Mouse (Mus musculus): ENCODE data around the gene Gm17606.

Gene Gm17606

GRCm38 (mm10) chr14:54624976-54625375 lies 15.8 kb upstream of the Gm17606 start:
- DNase-seq (ENCODE audit: low spot score) = no peak

DNA sequence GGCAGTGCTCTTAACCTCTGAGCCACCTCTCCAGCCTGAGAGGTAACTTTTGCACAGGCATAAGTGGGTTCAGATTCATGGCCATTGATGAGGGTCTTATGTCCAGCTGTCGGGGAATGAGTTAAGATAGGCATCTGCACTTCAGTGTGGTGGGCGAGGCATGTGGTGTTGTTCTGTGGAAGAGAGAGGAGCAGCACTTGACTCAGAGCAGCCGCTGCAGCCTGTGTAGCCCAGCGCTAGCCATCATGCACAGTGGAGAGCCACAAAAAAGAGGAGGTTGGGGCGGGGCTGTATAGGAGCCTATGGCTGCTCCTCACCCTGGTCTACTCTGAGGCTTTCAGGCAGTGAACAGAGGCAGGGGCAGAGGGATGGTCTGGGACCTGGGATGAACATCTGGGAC lies 12.6 kb upstream of the Gm17606 start:
- no peak for DNase-seq (ENCODE audit: low spot score)

DNA sequence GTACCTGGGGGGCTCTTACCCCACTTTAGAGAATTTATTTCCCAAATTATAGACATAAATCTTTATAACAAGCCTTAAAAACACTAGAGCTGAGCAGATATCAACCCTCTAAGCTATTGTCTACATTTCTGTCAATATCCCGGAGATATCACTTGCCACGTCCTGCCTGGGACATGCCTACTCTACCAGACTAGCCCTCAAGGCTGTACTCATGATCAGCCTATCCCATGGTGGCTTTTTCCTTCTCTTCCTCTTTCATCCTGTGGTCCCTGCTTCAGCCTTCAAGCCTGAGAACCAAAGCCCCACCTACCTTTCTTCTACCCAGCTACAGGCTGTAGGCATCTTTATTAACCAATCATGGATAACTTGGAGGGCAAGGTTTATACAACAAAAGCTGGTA lies 11.0 kb upstream of the Gm17606 start:
- DNase-seq (ENCODE audit: low spot score) = no peak

DNA sequence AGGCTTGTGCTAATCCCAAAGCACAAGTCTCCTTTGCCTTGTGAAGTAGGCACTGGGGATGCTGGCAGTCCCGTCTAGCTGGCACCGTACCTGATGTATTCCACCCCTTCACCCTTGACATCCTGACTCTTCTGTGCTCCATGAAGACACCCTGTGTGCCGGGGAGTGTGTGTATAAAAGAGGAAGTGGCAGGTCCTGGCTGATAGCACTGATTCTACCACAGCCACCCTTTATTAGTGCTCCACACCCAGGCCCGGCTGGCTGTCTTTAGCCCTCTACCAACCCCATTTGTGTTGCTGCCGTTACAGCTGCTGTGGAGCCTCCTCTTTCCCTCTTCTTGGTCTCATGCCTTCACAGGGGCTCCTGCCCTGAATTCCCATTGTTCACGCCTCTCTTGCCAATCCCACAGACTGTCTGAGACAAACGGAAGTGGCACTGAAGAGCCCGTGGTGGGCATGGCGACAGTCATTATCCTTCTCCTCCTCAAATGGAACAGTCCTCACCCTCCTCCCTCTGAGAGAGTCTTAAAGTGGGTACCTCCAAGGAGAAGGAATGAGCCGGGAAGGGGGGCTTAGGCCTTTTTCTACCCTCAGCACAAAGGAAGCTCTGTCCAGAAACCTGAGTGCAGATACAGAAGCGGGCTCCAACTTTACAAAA lies 10.0 kb upstream of the Gm17606 start:
- no peak for DNase-seq (ENCODE audit: low spot score)

DNA sequence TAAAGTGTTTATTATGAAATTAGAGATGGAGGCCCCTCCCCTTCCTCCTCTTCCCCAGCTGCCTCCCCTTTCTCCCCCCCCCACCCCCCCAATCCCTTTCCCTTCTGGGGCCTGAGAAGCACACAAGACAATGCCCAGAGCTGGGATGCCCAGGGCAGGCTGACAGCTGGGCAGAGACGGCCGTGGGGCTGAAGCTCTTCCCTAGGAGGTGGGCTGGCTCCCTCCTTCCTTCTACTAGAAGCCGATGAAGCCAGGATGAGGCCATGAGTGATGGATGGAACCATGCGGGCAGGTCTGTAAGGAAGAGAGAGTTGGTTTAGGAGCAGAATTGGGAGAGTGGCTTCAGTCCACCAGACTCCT lies 9.5 kb upstream of the Gm17606 start:
- DNase-seq (ENCODE audit: low spot score) = no peak

- DNase-seq (ENCODE audit: low spot score) = no peak
Measured at GRCm38 (mm10) chr14:54632252-54632651, 8.5 kb upstream of the Gm17606 start.

- peak; percentile 29 for DNase-seq (ENCODE audit: low spot score)
Measured at GRCm38 (mm10) chr14:54634182-54634581, 6.6 kb upstream of the Gm17606 start.

GRCm38 (mm10) chr14:54636954-54637353 lies 3.8 kb upstream of the Gm17606 start:
- no peak for DNase-seq (ENCODE audit: low spot score)

GRCm38 (mm10) chr14:54638210-54638609 lies 2.5 kb upstream of the Gm17606 start:
- no peak for DNase-seq (ENCODE audit: low spot score)

- DNase-seq (ENCODE audit: low spot score) = no peak
Measured at GRCm38 (mm10) chr14:54640121-54640520, 631 bp upstream of the Gm17606 start.

- DNase-seq (ENCODE audit: low spot score) = peak; percentile 71
Measured at GRCm38 (mm10) chr14:54641305-54641969, 685 bp downstream of the Gm17606 start, which contains the start of gene Cdh24. TSS of gene Cdh24 (minus strand) at chr14:54641364.

DNA sequence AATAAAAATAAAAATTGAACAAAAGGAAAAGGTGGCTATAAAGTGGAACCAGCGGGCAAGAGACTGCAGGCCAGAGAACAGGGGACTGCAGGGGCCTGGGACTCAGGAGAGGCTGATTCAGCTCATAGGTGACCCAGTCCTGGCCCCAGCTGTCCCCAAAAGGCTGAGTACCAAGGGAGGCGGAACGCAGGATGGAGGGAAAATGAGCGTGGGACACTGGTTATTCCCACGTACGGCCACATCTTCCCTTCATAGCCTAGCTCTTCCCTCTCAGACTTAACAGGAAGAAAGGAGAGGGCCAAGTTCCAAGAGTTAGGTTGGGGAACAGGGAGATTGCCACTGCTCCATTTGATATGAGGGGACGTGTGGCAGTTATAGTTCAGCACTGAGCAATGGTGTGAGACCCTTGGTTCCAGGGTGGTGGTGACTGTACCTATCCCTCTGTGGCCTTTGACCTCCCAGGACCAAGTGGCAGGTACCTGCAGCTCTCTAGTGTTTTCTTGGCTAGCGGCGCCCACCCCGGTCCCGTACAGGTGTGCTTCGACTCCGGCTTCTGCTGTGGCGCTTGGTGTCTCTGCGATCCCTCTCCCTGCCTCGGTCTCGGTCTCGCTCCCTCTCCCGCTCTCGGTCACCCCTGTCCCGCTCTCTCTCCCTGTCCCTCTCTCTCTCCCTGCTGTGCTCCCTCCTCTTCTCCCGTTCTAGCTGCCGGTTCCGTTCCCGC lies 1.6 kb downstream of the Gm17606 start:
- DNase-seq (ENCODE audit: low spot score) = no peak

DNA sequence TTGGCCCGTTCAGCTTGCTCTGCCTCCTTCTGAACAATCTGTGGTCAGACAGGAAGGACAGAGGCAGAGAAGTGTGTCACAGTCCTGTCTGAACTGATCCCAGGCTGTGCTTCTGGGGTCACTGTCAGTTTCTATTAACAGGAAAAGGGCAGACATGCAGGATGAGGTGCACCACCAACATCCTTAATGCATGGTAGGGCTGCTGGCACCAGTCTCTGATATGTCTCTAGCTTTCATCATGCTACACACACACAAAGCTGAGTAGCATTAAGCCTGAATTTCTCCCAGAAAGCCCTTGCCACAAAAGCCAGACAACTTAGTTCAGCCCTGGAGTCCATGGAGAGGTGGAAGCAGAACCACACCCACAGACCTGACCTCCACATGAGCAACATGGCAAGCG lies 2.3 kb downstream of the Gm17606 start:
- no peak for DNase-seq (ENCODE audit: low spot score)

DNA sequence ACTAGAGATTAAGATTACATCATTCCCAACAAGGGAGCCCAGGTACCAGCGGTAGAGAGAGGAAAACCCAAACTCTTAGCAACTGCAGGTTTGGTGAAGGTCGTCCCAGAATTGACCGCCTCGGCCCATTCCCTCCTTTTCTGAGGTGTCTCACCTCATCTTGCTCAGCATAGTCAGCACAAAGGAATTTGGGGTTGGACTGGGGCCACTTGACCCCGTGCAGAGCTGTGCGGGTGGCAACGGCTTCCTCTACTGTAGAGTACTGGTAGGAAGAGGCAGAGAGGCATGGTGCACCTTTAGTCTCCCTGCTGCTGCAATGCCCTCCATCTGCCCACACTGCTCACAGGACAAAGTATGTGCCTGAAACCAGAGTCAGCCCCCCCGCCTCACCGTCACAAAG lies 3.5 kb downstream of the Gm17606 start:
- no peak for DNase-seq (ENCODE audit: low spot score)

DNA sequence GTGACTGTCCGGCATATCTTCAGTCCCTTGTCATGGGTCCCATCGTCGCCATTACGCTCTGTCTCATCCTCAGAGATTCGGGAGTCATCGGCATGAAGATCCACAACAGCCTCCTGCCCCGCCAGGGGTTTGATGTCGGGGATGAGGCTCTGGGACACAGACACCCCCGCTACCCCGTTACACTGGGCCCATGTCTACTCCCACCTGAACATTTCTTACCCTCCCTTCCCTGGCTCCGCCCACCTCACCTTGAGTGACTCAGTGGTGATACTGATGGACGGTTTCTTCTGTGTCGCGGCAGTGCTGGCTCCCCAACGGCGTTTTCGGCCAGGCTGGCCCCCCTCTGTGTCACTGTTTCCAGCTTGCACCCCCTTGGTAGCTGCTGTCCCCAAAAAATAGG lies 5.7 kb downstream of the Gm17606 start:
- no peak for DNase-seq (ENCODE audit: low spot score)

- DNase-seq (ENCODE audit: low spot score) = no peak
Measured at GRCm38 (mm10) chr14:54646898-54647636, 6.3 kb downstream of the Gm17606 start.

- no peak for DNase-seq (ENCODE audit: low spot score)
Measured at GRCm38 (mm10) chr14:54647900-54648299, 7.1 kb downstream of the Gm17606 start.

DNA sequence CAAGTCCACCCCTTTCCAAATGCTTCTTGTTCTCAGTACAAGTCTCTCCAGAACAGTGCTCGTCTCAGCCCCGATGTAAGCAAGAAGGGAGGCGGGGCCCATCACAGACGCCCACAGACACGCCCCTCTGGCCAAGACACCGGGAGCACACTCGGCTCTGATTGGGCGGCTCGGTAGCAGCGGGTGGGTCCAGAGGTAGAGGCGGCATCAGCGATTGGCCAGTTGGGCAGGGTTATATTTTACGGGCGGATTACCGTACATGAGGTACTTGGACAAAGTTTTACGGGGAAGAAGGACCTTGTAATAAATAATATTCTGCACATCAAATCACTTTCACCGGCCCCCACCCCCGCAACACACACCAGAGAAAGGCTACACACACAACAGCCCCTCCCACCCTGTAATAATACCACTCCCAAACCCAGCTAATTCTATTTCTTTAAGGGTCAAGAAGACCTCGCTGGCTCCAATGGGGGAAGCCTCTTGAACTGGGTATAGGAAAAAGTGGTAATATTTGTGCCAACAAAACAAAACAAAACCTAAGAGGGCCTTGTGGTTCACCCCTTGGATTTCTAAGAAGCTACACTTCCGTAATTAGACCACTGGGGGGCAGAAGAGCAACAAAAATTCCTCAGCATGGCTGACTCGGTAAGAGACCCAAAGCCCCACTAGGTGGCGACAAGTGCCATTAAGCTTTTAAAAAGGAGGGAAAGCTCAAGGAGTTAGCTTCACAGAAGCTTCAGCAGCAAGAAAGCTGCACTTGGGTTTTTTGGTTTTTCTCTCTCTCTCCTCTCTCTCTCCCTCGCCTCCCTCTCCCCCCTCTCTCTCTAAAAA lies 10.1 kb downstream of the Gm17606 start:
- peak; percentile 89 for DNase-seq (ENCODE audit: low spot score)

DNA sequence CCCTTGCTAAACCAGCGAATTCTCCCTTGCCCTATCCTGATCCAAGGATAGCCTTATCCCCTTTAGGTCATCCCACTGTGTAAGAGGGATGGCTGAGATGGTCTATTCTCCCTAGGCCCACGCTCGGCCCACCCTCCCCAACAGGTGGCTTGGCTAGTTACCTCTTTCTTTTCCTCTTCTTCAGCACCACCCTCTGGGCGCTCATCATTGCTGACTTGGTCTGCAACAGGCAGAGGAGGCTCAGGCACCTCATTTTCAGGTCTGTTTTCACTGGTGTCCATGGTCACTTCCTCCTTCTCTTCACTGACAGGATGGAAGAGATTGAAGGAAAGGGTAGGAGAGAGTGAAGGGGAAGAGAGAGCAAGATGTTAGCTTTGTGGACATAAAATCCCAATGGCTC lies 10.8 kb downstream of the Gm17606 start:
- DNase-seq (ENCODE audit: low spot score) = no peak

DNA sequence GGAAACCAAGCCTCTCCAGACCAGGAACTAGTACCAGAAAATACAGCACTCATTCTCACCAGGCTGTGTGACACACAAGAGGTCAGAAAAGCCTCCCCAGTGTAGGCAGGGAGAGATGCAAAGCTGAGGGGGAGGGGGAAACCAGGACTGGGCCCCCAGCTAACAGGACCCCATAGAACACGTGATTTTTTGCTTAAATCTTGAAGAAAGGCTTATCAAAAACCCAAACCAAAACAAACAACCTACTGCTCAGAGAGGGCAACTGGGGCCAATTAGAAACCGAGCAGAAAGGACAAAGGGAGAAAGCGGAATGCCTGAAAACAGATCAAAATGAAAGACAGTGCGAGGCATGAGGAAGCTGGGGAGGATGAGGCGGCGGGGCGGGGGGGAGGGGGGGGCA lies 12.0 kb downstream of the Gm17606 start:
- no peak for DNase-seq (ENCODE audit: low spot score)

- DNase-seq (ENCODE audit: low spot score) = peak; percentile 80
Measured at GRCm38 (mm10) chr14:54653496-54653895, 12.7 kb downstream of the Gm17606 start.

DNA sequence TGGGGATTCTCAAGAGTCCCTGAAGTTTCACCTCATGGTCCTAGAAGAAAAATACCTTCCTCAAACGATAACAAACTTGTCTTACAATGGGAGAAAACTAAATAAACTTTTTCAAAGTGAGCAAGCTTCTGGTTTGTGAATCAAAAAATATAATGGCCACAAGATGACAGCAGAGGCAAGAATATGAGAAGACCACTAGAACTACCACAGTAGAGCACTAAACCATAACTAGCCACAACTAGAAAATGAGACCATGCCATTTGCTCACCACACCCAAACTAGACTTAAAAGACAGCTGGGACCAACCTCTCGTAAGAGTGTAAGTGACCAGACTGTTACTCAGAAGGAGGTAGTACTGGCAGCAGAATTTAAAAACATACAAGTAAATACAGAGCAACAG lies 19.3 kb downstream of the Gm17606 start:
- DNase-seq (ENCODE audit: low spot score) = peak; percentile 57

Data from adipocyte (in vitro differentiated cells).